Mouse (Mus musculus): ENCODE measurements around the gene Polr1a. TPM values are rescaled to one million over a fixed set of nuclear protein-coding genes. Genes with fewer than 3 reads are reported as not detected.

Gene Polr1a
- polyA plus RNA-seq, 1 experiment from 2014 or later = 39.6 TPM

- ChIA-PET POLR2A (no interaction called here), CTCF (interaction anchor here (1.3 kb wide), 1 partner anchor 17 kb away, joined by 3 read pairs; no protein-coding TSS in a partner anchor)
- DNase-seq (ENCODE audit: low read depth, low spot score) (no peak), ATAC-seq (no peak)
- in situ Hi-C loops (cut with MboI; ENCODE audit: low pct_unique_long_range_greater_than_20kb) = no loop called here
- no peaks in the 10 kb centered on the region for H3K27me3 ChIP-seq
- no peak for TF ChIP-seq CTCF (IDR thresholded peaks at IDR 0.05)
These were observed 36.2 kb downstream of the Polr1a start for GRCm38 (mm10) chr6:71945101-71945500.

- ChIA-PET CTCF (no interaction called here), POLR2A (no interaction called here)
- no peaks in the 10 kb centered on the region for H3K27me3 ChIP-seq
- DNase-seq (ENCODE audit: low read depth, low spot score) = no peak
- no peak for TF ChIP-seq CTCF (IDR thresholded peaks at IDR 0.05)
- in situ Hi-C loops (cut with MboI; ENCODE audit: low pct_unique_long_range_greater_than_20kb) = no loop called here
- ATAC-seq = no peak
These were observed 37.3 kb downstream of the Polr1a start for GRCm38 (mm10) chr6:71946121-71946520.

- ATAC-seq (no peak), DNase-seq (ENCODE audit: low read depth, low spot score) (no peak)
- POLR2A ChIA-PET = interaction anchor here (0.7 kb wide), 1 partner anchor 212 kb away, joined by 4 read pairs; no protein-coding TSS in a partner anchor
- CTCF ChIA-PET = interaction anchor here (1.6 to 2.2 kb wide), 2 partner anchors 13 to 14 kb away, joined by 4 to 7 read pairs; no protein-coding TSS in a partner anchor
- no peaks in the 10 kb centered on the region for H3K27me3 ChIP-seq
- in situ Hi-C loops (cut with MboI; ENCODE audit: low pct_unique_long_range_greater_than_20kb) = no loop called here
- no peak for TF ChIP-seq CTCF (IDR thresholded peaks at IDR 0.05)
These were observed 40.9 kb downstream of the Polr1a start for GRCm38 (mm10) chr6:71949721-71950120.

GRCm38 (mm10) chr6:71950592-71950991, 41.7 kb downstream of the Polr1a start:
- no peak for TF ChIP-seq CTCF (IDR thresholded peaks at IDR 0.05)
- H3K27me3 ChIP-seq = no peaks in the 10 kb centered on the region
- ATAC-seq (no peak), DNase-seq (ENCODE audit: low read depth, low spot score) (peak; percentile 9)
- ChIA-PET POLR2A (no interaction called here), CTCF (interaction anchor here (1.6 to 2.2 kb wide), 2 partner anchors 12 to 13 kb away, joined by 4 to 7 read pairs; no protein-coding TSS in a partner anchor)
- in situ Hi-C loops (cut with MboI; ENCODE audit: low pct_unique_long_range_greater_than_20kb) = no loop called here

- H3K27me3 ChIP-seq = no peaks in the 10 kb centered on the region
- ATAC-seq = no peak
- in situ Hi-C loops (cut with MboI; ENCODE audit: low pct_unique_long_range_greater_than_20kb) = no loop called here
- DNase-seq (ENCODE audit: low read depth, low spot score) = no peak
- ChIA-PET CTCF (interaction anchor here (1.6 to 2.2 kb wide), 2 partner anchors 11 to 13 kb away, joined by 4 to 7 read pairs; no protein-coding TSS in a partner anchor), POLR2A (no interaction called here)
- no peak for TF ChIP-seq CTCF (IDR thresholded peaks at IDR 0.05)
These were observed 42.3 kb downstream of the Polr1a start for GRCm38 (mm10) chr6:71951192-71951591.

GRCm38 (mm10) chr6:71962119-71962518, 53.3 kb downstream of the Polr1a start:
- ATAC-seq (no peak), DNase-seq (ENCODE audit: low read depth, low spot score) (no peak)
- CTCF ChIA-PET = interaction anchor here (1.1 to 1.2 kb wide), 3 partner anchors 10 to 17 kb away, joined by 3 to 7 read pairs (median 3); no protein-coding TSS in a partner anchor
- in situ Hi-C loops (cut with MboI; ENCODE audit: low pct_unique_long_range_greater_than_20kb) = no loop called here
- H3K27me3 ChIP-seq = no peaks in the 10 kb centered on the region
- TF ChIP-seq CTCF (IDR thresholded peaks at IDR 0.05) = no peak
- POLR2A ChIA-PET = interaction anchor here (0.9 kb wide), 1 partner anchor 10 kb away, joined by 4 read pairs; no protein-coding TSS in a partner anchor

- no peak for DNase-seq (ENCODE audit: low read depth, low spot score)
- ChIA-PET CTCF (interaction anchor here (1.1 to 1.2 kb wide), 3 partner anchors 10 to 18 kb away, joined by 3 to 7 read pairs (median 3); no protein-coding TSS in a partner anchor), POLR2A (interaction anchor here (1.4 kb wide), 1 partner anchor 9 kb away, joined by 4 read pairs; no protein-coding TSS in a partner anchor)
- H3K27me3 ChIP-seq = no peaks in the 10 kb centered on the region
- no peak for ATAC-seq
- no peak for TF ChIP-seq CTCF (IDR thresholded peaks at IDR 0.05)
- in situ Hi-C loops (cut with MboI; ENCODE audit: low pct_unique_long_range_greater_than_20kb) = no loop called here
These were observed 53.9 kb downstream of the Polr1a start for GRCm38 (mm10) chr6:71962706-71963105.

- POLR2A ChIA-PET = interaction anchor here (1.4 kb wide), 1 partner anchor 10 kb away, joined by 4 read pairs; no protein-coding TSS in a partner anchor
- no peak for DNase-seq (ENCODE audit: low read depth, low spot score)
- ATAC-seq = no peak
- H3K27me3 ChIP-seq = no peaks in the 10 kb centered on the region
- CTCF ChIA-PET = interaction anchor here (1.5 kb wide), 1 partner anchor 13 kb away, joined by 4 read pairs; no protein-coding TSS in a partner anchor
- in situ Hi-C loops (cut with MboI; ENCODE audit: low pct_unique_long_range_greater_than_20kb) = no loop called here
- TF ChIP-seq CTCF (IDR thresholded peaks at IDR 0.05) = no peak
These were observed 54.7 kb downstream of the Polr1a start for GRCm38 (mm10) chr6:71963561-71963960.

- no peaks in the 10 kb centered on the region for H3K27me3 ChIP-seq
- DNase-seq (ENCODE audit: low read depth, low spot score) (no peak), ATAC-seq (no peak)
- in situ Hi-C loops (cut with MboI; ENCODE audit: low pct_unique_long_range_greater_than_20kb) = no loop called here
- ChIA-PET POLR2A (interaction anchor here (1.4 kb wide), 1 partner anchor 129 kb away, joined by 4 read pairs; no protein-coding TSS in a partner anchor), CTCF (no interaction called here)
- no peak for TF ChIP-seq CTCF (IDR thresholded peaks at IDR 0.05)
These were observed 57.9 kb downstream of the Polr1a start for GRCm38 (mm10) chr6:71966683-71967303.

- CTCF ChIA-PET = no interaction called here
- no peak for ATAC-seq
- DNase-seq (ENCODE audit: low read depth, low spot score) = no peak
- POLR2A ChIA-PET = interaction anchor here (1.4 kb wide), 1 partner anchor 128 kb away, joined by 4 read pairs; no protein-coding TSS in a partner anchor
- TF ChIP-seq CTCF (IDR thresholded peaks at IDR 0.05) = no peak
- in situ Hi-C loops (cut with MboI; ENCODE audit: low pct_unique_long_range_greater_than_20kb) = no loop called here
- no peaks in the 10 kb centered on the region for H3K27me3 ChIP-seq
These were observed 59.0 kb downstream of the Polr1a start for GRCm38 (mm10) chr6:71967847-71968246.

- TF ChIP-seq CTCF (IDR thresholded peaks at IDR 0.05) = no peak
- no peak for ATAC-seq
- DNase-seq (ENCODE audit: low read depth, low spot score) = no peak
- ChIA-PET CTCF (no interaction called here), POLR2A (no interaction called here)
- no peaks in the 10 kb centered on the region for H3K27me3 ChIP-seq
- in situ Hi-C loops (cut with MboI; ENCODE audit: low pct_unique_long_range_greater_than_20kb) = no loop called here
These were observed 60.6 kb downstream of the Polr1a start for GRCm38 (mm10) chr6:71969459-71969858.
